Mouse (Mus musculus): ENCODE results near the gene Gpr18. TPM values are rescaled to one million over a fixed set of nuclear protein-coding genes. Genes with fewer than 3 reads are reported as not detected.

Gpr18 gene
- total RNA-seq, 2 experiments from 2014 or later = not detected

GRCm38 (mm10) chr14:121924876-121925275, 9.3 kb upstream of the Gpr18 start:
- DNase-seq (ENCODE audit: low spot score in 2 of 2) = no peak

- no peak for DNase-seq (ENCODE audit: low spot score in 2 of 2)
Observed at GRCm38 (mm10) chr14:121922731-121923130, 7.2 kb upstream of the Gpr18 start.

- no peak for DNase-seq (ENCODE audit: low spot score in 2 of 2)
Observed at GRCm38 (mm10) chr14:121922016-121922415, 6.4 kb upstream of the Gpr18 start.

GRCm38 (mm10) chr14:121920511-121921124, 5.0 kb upstream of the Gpr18 start:
- no peak for DNase-seq (ENCODE audit: low spot score in 2 of 2)

- DNase-seq (ENCODE audit: low spot score in 2 of 2) = no peak
Observed at GRCm38 (mm10) chr14:121919752-121920151, 4.2 kb upstream of the Gpr18 start.

GRCm38 (mm10) chr14:121918266-121918665, 2.7 kb upstream of the Gpr18 start:
- DNase-seq (ENCODE audit: low spot score in 2 of 2) = no peak

GRCm38 (mm10) chr14:121916311-121917094, 922 bp upstream of the Gpr18 start:
- no peak for DNase-seq (ENCODE audit: low spot score in 2 of 2)

GRCm38 (mm10) chr14:121915143-121915542, 438 bp downstream of the Gpr18 start:
- no peak for DNase-seq (ENCODE audit: low spot score in 2 of 2)

GRCm38 (mm10) chr14:121912501-121912900, 3.1 kb downstream of the Gpr18 start:
- no peak for DNase-seq (ENCODE audit: low spot score in 2 of 2)

- DNase-seq (ENCODE audit: low spot score in 2 of 2) = no peak
Observed at GRCm38 (mm10) chr14:121909868-121910267, 5.7 kb downstream of the Gpr18 start.

- no peak for DNase-seq (ENCODE audit: low spot score in 2 of 2)
Observed at GRCm38 (mm10) chr14:121906992-121907681, 8.4 kb downstream of the Gpr18 start.

- DNase-seq (ENCODE audit: low spot score in 2 of 2) = no peak
Observed at GRCm38 (mm10) chr14:121906341-121906991, 9.1 kb downstream of the Gpr18 start.

GRCm38 (mm10) chr14:121904754-121905153, 10.8 kb downstream of the Gpr18 start:
- no peak for DNase-seq (ENCODE audit: low spot score in 2 of 2)

- no peak for DNase-seq (ENCODE audit: low spot score in 2 of 2)
Observed at GRCm38 (mm10) chr14:121903381-121903876, 12.2 kb downstream of the Gpr18 start.

- no peak for DNase-seq (ENCODE audit: low spot score in 2 of 2)
Observed at GRCm38 (mm10) chr14:121901511-121901910, 14.1 kb downstream of the Gpr18 start.

GRCm38 (mm10) chr14:121899071-121899470, 16.5 kb downstream of the Gpr18 start:
- no peak for DNase-seq (ENCODE audit: low spot score in 2 of 2)

GRCm38 (mm10) chr14:121898509-121898908, 17.1 kb downstream of the Gpr18 start:
- DNase-seq (ENCODE audit: low spot score in 2 of 2) = no peak

GRCm38 (mm10) chr14:121897773-121898172, 17.8 kb downstream of the Gpr18 start:
- DNase-seq (ENCODE audit: low spot score in 2 of 2) = no peak

- no peak for DNase-seq (ENCODE audit: low spot score in 2 of 2)
Observed at GRCm38 (mm10) chr14:121896126-121897090, 19.2 kb downstream of the Gpr18 start.

GRCm38 (mm10) chr14:121895316-121895715, 20.3 kb downstream of the Gpr18 start:
- no peak for DNase-seq (ENCODE audit: low spot score in 2 of 2)
